Mouse (Mus musculus) CH12.LX (cell line): ENCODE measurements at regions not wholly inside any gene's neighbourhood (a gene's known extent, or its start where the extent isn't known, plus 50 kb on each side); places are given as distances from the start of the nearest gene placed in this dataset.

Source experiments
- CTCF ChIP-seq, 2 experiments: IDR thresholded peaks in 1 of 2; conservative IDR thresholded peaks in 1 of 2; 2 replicates each; pipeline ENCODE4 v1.5.1; 2011 to 2012; ENCODE audit warnings: low read depth in 2 of 2, low read length in 2 of 2, improper control_type of control experiment in 1 of 2, inconsistent platforms in 1 of 2, mild to moderate bottlenecking in 1 of 2, moderate library complexity in 1 of 2
- E2F4 ChIP-seq: IDR thresholded peaks from 2 replicates; pipeline ENCODE4 v1.6.1; 2011; ENCODE audit warnings: low read depth, low read length, improper control_type of control experiment; ENCODE audit not compliant: insufficient replicate concordance
- EP300 ChIP-seq: IDR thresholded peaks from 2 replicates; pipeline ENCODE4 v1.6.1; 2011; ENCODE audit warnings: low read length, improper control_type of control experiment
- MAFK ChIP-seq: IDR thresholded peaks from 2 replicates; pipeline ENCODE4 v1.6.1; 2011; ENCODE audit warnings: low read length, improper control_type of control experiment; ENCODE audit not compliant: insufficient replicate concordance
- MAX ChIP-seq: IDR thresholded peaks from 2 replicates; pipeline ENCODE4 v1.6.1; 2011; ENCODE audit warnings: low read length, improper control_type of control experiment
- PAX5 ChIP-seq: IDR thresholded peaks from 2 replicates; pipeline ENCODE4 v1.6.1; 2012; ENCODE audit warnings: low read length, inconsistent platforms, mixed read lengths
- POLR2A ChIP-seq: IDR thresholded peaks from 2 replicates; pipeline ENCODE4 v1.6.1; 2011; ENCODE audit warnings: low read depth, mild to moderate bottlenecking, improper control_type of control experiment, low read length
- POLR2AphosphoS2 ChIP-seq: IDR thresholded peaks from 2 replicates; pipeline ENCODE4 v1.6.1; 2011; ENCODE audit warnings: low read depth, low read length, improper control_type of control experiment
- SMC3 ChIP-seq: IDR thresholded peaks from 2 replicates; pipeline ENCODE4 v1.6.1; 2011; ENCODE audit warnings: low read depth, low read length, improper control_type of control experiment
- USF1 ChIP-seq: IDR thresholded peaks from 2 replicates; pipeline ENCODE4 v1.6.1; 2014; ENCODE audit warnings: low read depth, mild to moderate bottlenecking, inconsistent platforms, low read length, improper control_type of control experiment
- USF2 ChIP-seq: conservative IDR thresholded peaks from 2 replicates; pipeline ENCODE4 v1.6.1; 2011; ENCODE audit warnings: low read depth, low read length, improper control_type of control experiment
- ZMIZ1 ChIP-seq: IDR thresholded peaks from 2 replicates; pipeline ENCODE4 v1.6.1; 2012; ENCODE audit warnings: low read depth, mild to moderate bottlenecking, inconsistent platforms, low read length, improper control_type of control experiment
- ZNF384 ChIP-seq: IDR thresholded peaks from 2 replicates; pipeline ENCODE4 v1.6.1; 2012; ENCODE audit warnings: low read depth, low read length, improper control_type of control experiment, inconsistent platforms

GRCm38 (mm10) chrX:137190122-137190521, 68.2 kb upstream of the Esx1 start:
- no peak for TF ChIP-seq SMC3
- TF ChIP-seq EP300, result no peak
- no peak for TF ChIP-seq USF2
- TF ChIP-seq POLR2A, result no peak
- TF ChIP-seq MAFK, result no peak
- TF ChIP-seq ZNF384, result no peak
- TF ChIP-seq PAX5, result no peak
- TF ChIP-seq CTCF (conservative IDR thresholded peaks at IDR 0.05 in 1 of 2, IDR thresholded peaks at IDR 0.05 in 1 of 2; ENCODE audit: low read depth in 2 of 2, low read length in 2 of 2), result no peak
- TF ChIP-seq E2F4, result no peak
- no peak for TF ChIP-seq USF1
- TF ChIP-seq POLR2AphosphoS2, result no peak
- TF ChIP-seq MAX, result no peak
- no peak for TF ChIP-seq ZMIZ1
